ENCODE assay signal across 8 mouse cellular contexts in genomic region chr16:50429692-50430514, GRCm38 (mm10). TPM values are rescaled to one million over a fixed set of nuclear protein-coding genes. Genes with fewer than 3 reads are reported as not detected.
DNase-seq lines count a peak whose midpoint lies in the region; ATAC-seq and TF ChIP-seq lines count a peak whose summit lies in the region.

No protein-coding gene starts in this region.

- H3K9me3 ChIP-seq in E14TG2a.4 (ENCODE audit: low read length), result no peaks in the 10 kb centered on the region
- H3K9me3 ChIP-seq in heart, postnatal 0 days (replicated peaks; ENCODE audit: control insufficient read depth, low read length), result no peaks in the 10 kb centered on the region
- no peaks in the 10 kb centered on the region for H3K9me3 ChIP-seq in lung, embryonic 15.5 days

- TF ChIP-seq POLR2A in bone marrow, adult 2 months (IDR thresholded peaks at IDR 0.05; ENCODE audit: borderline replicate concordance, control insufficient read depth, low read depth, low read length), result no peak
- peak; percentile 48 for TF ChIP-seq POLR2A in embryonic fibroblast, embryonic 13.5 days (IDR thresholded peaks at IDR 0.05; ENCODE audit: low read depth, low read length)

- H3K4me3 ChIP-seq in E14TG2a.4 (replicated peaks; ENCODE audit: low read length), result peak overlapping the region; percentile 91
- H3K4me3 ChIP-seq in bone marrow, adult 2 months (replicated peaks; ENCODE audit: control insufficient read depth, low read depth, low read length), result peak overlapping the region; percentile 78
- H3K4me3 ChIP-seq in embryonic fibroblast, embryonic 13.5 days (ENCODE audit: insufficient read depth, low read length), result peak overlapping the region; percentile 62
- peak overlapping the region; percentile 99 for H3K4me3 ChIP-seq in heart, postnatal 0 days (ENCODE audit: low read depth, low read length)
- H3K4me3 ChIP-seq in lung, embryonic 15.5 days, result peak overlapping the region; percentile 72

- peak overlapping the region; percentile 85 for H3K9ac ChIP-seq in heart, postnatal 0 days (replicated peaks; ENCODE audit: low read depth, low read length)
- peak overlapping the region; percentile 86 for H3K9ac ChIP-seq in lung, embryonic 15.5 days

- peak; percentile 26 for DNase-seq in heart, postnatal 0 days (ENCODE audit: low spot score)
- DNase-seq in kidney, postnatal 4 days, result peak; percentile 62 to 73
- DNase-seq in ovary, adult 18-20 months (ENCODE audit: low spot score), result peak; percentile 33
- peak; percentile 51 for DNase-seq in thymus, postnatal 14 days

- TF ChIP-seq EP300 in heart, postnatal 0 days (IDR thresholded peaks at IDR 0.05; ENCODE audit: low read depth), result no peak

- no peak overlapping the region for H3K27ac ChIP-seq in bone marrow, adult 2 months (ENCODE audit: control insufficient read depth, insufficient read depth, low read depth, low read length, poor library complexity)
- peak overlapping the region; percentile 54; the same call in 1 of the 2 replicates for H3K27ac ChIP-seq in embryonic fibroblast, embryonic 13.5 days (ENCODE audit: insufficient read depth, low read length)
- H3K27ac ChIP-seq in heart, postnatal 0 days (ENCODE audit: low read depth), result peak overlapping the region; percentile 64; the same call in 1 of the 2 replicates
- H3K27ac ChIP-seq in lung, embryonic 15.5 days, result peak overlapping the region; percentile 99; the same call in 1 of the 2 replicates

- under 1% methylated on average over 68 of the region's 69 CpGs for WGBS in bone marrow, adult 2 months
- WGBS in heart, postnatal 0 days, result under 1% methylated on average over 45 of the region's 69 CpGs
- under 1% methylated on average over 65 of the region's 69 CpGs for WGBS in lung, embryonic 15.5 days

- no peaks in the 10 kb centered on the region for H3K36me3 ChIP-seq in E14TG2a.4 (ENCODE audit: insufficient read depth, low read length)
- H3K36me3 ChIP-seq in heart, postnatal 0 days (replicated peaks; ENCODE audit: control insufficient read depth, insufficient read depth, low read length), result no peaks in the 10 kb centered on the region
- no peaks in the 10 kb centered on the region for H3K36me3 ChIP-seq in lung, embryonic 15.5 days

- no peak for TF ChIP-seq CTCF in E14TG2a.4 (conservative IDR thresholded peaks at IDR 0.05; ENCODE audit: low read length)
- TF ChIP-seq CTCF in bone marrow, adult 2 months (IDR thresholded peaks at IDR 0.05; ENCODE audit: control insufficient read depth, insufficient read depth, low read length), result no peak
- TF ChIP-seq CTCF in embryonic fibroblast, embryonic 13.5 days (IDR thresholded peaks at IDR 0.05; ENCODE audit: borderline replicate concordance, insufficient read depth, low read length), result no peak
- no peak for TF ChIP-seq CTCF in heart, postnatal 0 days (IDR thresholded peaks at IDR 0.05; ENCODE audit: low read depth)

- H3K27me3 ChIP-seq in E14TG2a.4 (ENCODE audit: insufficient read depth, low read length), result peaks cover 28% of the 10 kb centered on the region
- no peaks in the 10 kb centered on the region for H3K27me3 ChIP-seq in heart, postnatal 0 days (ENCODE audit: control insufficient read depth, insufficient read depth, low read length)
- no peaks in the 10 kb centered on the region for H3K27me3 ChIP-seq in lung, embryonic 15.5 days

- peak overlapping the region; percentile 100 for H3K4me2 ChIP-seq in heart, postnatal 0 days (ENCODE audit: low read depth, low read length)
- peak overlapping the region; percentile 97 for H3K4me2 ChIP-seq in lung, embryonic 15.5 days

- H3K4me1 ChIP-seq in E14TG2a.4 (replicated peaks; ENCODE audit: low read depth, low read length), result peaks cover 23% of the 10 kb centered on the region
- H3K4me1 ChIP-seq in bone marrow, adult 2 months (ENCODE audit: control insufficient read depth, insufficient read depth, low read length), result no peaks in the 10 kb centered on the region
- no peaks in the 10 kb centered on the region for H3K4me1 ChIP-seq in embryonic fibroblast, embryonic 13.5 days (ENCODE audit: control insufficient read depth, insufficient read depth, low read length)
- no peaks in the 10 kb centered on the region for H3K4me1 ChIP-seq in heart, postnatal 0 days (ENCODE audit: control insufficient read depth, insufficient read depth)
- H3K4me1 ChIP-seq in lung, embryonic 15.5 days, result peaks cover 12% of the 10 kb centered on the region

- no peak; the same call in 1 of the 2 replicates for ATAC-seq in heart, postnatal 0 days (ENCODE audit: insufficient read depth, low read depth)
- peak; percentile 21; the same call in 1 of the 2 replicates for ATAC-seq in lung, embryonic 15.5 days (ENCODE audit: borderline replicate concordance, extremely low read depth, low FRiP score, low TSS enrichment)

RNA-seq across cellular contexts. Expression of gene Bbx, which starts 2.3 kb away (rescaled TPM):
- polyA plus RNA-seq in bone marrow, adult 2 months (2011; ENCODE audit: insufficient read depth, insufficient read length, low replicate concordance, missing spikeins), result 3.1 and 10.5 TPM in 2 replicates
- polyA plus RNA-seq in embryonic fibroblast, embryonic 13.5 days (2011; ENCODE audit: insufficient read length, low read depth, missing spikeins), result 44.0 and 47.4 TPM in 2 replicates
- 15.7 and 17.4 TPM in 2 replicates for total RNA-seq in heart, postnatal 0 days (2014; rRNA removed; ENCODE audit: low replicate concordance)
- polyA plus RNA-seq in heart, postnatal 0 days (2015; fragmentation: Nextera tagmentation; extraction: Ambion mirVana), result 20.0 and 20.3 TPM in 2 replicates
- 43.2 and 48.3 TPM in 2 replicates for polyA plus RNA-seq in lung, embryonic 15.5 days (2015; fragmentation: Nextera tagmentation; extraction: Ambion mirVana)
